Mouse (Mus musculus) erythroblast, adult 5-6 weeks (primary cell): ENCODE measurements around the gene Stard7. TPM values are rescaled to one million over a fixed set of nuclear protein-coding genes. Genes with fewer than 3 reads are reported as not detected.
A peak's percentile ranks its signal among the peaks of the same experiment; 100 is the strongest.

Source experiments
- ATAC-seq: replicated peaks from 2 replicates; pipeline ENCODE4 v1.8.0; 2016; ENCODE audit warnings: moderate number of reproducible peaks, mild to moderate bottlenecking, moderate TSS enrichment, inconsistent platforms; ENCODE audit not compliant: poor library complexity, low FRiP score, severe bottlenecking
- total RNA-seq, 2 experiments: library from RNA; stranded (forward) in 1 of 2; stranded (reverse) in 1 of 2; fragments of 150-400 nt in 1 of 2; fragments of 200-764, 138-1000 nt in 1 of 2; gene quantifications; 2 replicates each; pipeline versions ENCODE4 v1.2.3 to v1.2.4; 2015 to 2017; ENCODE audit warnings: low replicate concordance in 2 of 2

The Stard7 gene
- total RNA-seq, 2 experiments from 2014 or later, result 15.4 to 33.6 TPM

DNA sequence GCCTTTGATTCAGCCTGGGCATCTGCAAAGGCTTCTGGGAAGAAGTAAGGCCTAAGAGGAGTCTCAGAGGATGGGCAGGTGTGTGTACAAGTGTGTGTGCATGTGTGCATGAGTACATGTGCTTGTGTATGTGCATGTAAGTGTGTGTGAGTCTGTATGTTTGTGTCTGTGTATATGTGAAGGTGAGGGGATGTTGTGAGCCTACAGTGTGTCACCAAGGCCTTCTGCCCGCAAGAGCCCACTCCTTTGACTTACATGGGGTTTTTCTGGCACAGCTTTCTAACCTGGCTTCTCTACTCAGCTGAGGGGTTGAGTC is 45.1 kb downstream of the Stard7 start:
- ATAC-seq, result no peak

DNA sequence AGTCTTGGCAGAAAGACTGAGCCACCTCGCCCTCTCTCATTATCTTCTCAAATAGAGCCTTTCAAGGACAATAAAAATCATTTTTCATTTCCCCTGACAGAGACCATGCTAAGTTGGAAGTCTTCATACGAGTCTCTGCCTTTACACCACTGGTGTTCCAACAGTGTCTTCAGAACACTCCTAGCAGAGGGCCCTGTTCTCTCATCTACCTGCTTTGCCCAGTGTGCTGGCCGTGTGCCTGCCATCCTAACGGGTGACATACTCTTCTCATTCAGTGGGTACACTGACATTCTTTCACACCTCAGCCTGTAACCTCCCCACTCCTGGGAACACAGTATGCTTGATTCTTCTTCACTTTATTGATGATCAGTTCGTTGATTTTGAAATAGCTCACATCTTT is 46.4 kb downstream of the Stard7 start:
- no peak for ATAC-seq

DNA sequence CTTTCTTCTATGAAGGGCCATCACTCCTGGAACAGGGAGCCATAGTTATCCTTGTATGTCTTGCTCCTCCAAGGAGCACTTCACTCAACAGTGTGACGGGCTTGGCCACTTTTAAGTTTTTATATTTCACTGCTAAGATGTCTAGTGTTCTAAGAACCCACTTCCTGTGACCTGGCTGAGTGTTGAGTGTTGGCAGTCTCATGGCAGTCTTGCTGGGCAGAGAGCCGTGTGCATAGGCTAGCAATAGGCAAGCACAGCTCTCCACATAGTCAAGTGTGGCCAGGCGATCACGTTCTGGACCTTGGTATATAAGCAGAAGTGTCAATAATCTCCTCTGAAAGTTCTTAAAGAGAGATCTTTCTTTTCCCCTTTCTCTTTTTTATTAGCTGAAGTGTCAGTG is 48.1 kb downstream of the Stard7 start:
- ATAC-seq, result no peak

DNA sequence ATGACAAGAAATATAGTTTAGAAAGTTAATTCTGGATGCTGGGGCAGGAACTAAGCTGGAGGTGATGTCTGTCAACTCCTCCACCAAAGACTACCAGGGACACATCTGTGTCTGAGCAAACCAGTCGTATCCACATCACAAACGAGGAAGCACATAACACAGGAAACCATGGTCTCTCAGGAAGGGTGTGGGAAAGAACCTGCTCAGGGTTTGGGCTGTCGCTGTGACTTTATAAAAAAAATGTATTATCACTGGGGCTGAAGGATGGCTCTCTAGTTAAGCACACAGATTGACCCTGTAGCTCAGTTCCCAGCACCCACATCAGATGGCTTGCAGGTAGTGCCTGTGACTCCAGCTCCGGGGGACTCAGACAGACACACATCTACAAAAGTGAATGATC is 49.1 kb downstream of the Stard7 start:
- no peak for ATAC-seq

DNA sequence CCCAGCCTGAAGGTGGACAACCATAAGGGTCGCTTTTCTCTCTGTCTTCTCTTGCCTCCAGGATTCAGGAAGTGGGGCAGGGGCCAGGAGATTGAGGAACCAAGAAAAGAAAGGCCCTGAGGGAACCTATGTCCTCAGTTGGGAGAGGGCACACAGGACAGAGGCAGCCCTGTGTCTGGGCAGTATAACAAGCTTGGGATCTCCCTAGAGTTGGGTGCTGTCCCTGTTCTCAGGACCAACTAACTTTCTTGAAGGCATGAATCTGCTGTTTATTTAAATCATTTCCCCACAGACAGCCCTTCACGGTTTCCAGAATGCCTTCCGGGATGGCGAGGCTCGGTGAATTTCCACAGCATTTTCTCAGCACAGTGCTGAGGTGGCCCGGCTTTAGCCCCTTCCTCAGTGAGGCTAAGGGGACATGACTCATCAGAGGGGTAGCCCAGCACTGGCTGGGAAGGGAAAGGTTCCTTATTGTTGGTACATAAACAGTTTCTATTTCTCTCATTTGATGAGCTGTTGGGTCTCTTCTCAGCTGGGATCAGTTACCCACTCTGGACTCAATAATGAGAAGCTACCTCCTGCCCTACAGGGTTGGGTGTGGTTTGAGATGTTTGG is 52.8 kb downstream of the Stard7 start:
- ATAC-seq, result no peak

DNA sequence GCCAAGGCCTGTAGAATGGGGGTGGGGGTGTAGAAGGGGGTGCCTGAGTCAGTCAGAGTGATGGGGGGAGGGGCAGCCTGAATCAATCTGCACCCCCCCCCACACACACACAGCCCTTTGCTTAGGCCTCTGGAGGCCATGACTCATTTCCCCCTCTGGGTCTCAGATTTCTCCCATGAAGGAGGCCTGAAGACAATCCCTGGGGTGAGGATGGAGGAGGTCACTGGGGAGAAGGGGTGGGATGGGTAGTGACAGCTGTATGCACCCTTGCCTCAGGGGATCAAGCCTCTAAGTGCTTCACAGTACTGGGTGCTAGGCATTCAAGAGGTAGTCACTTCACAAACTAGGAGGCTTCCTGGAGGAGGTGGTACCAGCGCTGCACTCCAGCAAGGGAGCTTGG is 53.6 kb downstream of the Stard7 start:
- no peak for ATAC-seq

DNA sequence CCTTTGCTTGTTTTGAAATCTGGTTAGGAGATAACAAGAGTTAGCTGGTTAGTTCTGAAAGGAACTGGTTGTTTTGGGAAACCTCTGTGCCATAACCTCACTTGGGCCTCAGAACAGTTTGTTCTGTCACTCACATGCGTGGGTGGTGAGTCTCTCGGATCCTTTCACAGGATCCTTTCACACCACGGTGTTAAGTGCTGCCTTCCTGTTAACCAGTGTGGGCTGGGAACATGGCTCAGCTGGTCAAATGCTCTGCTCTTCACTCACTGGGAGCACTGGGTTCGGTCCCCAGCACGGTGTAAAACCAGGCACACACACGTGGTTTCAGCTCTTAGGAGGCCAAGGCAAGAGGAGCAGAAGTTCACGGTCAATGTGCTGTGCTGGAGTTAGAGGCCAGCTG is 54.4 kb downstream of the Stard7 start:
- no peak for ATAC-seq

DNA sequence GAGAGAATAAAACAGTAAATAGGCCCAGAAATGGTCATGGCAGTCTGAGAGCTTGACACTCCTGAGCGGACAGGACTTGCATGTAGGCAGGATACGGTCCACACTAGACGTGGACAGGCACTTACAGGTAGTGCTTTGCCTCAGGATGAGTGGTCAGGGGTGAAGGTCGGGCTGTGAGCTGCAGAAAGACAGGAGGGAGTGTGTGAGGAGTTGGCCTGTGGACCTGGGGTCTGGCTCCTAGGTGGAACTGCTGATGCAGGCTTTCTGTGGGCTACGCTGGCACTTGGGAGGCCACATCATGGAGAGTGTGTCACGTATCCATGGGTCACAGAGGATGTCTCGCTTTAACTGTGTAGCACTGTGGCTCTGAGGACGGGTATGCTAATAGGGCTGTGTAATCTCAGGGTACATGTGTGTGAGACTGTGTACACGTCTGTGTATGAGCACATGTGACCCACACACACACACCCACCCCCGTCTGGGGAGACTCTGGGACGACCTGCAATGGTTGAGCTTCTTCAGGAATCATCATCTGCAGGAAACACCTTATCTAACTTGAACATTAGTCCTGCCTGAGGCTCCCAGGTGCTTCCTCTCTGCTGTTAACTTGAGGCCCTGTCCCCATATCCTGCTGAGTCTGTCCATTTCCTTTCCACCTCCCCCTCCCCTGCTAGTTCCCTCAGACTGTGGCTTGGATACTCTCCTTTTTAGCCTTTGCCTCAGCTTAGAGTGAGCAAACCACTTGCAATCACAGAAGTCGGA is 58.3 kb downstream of the Stard7 start:
- ATAC-seq, result no peak

DNA sequence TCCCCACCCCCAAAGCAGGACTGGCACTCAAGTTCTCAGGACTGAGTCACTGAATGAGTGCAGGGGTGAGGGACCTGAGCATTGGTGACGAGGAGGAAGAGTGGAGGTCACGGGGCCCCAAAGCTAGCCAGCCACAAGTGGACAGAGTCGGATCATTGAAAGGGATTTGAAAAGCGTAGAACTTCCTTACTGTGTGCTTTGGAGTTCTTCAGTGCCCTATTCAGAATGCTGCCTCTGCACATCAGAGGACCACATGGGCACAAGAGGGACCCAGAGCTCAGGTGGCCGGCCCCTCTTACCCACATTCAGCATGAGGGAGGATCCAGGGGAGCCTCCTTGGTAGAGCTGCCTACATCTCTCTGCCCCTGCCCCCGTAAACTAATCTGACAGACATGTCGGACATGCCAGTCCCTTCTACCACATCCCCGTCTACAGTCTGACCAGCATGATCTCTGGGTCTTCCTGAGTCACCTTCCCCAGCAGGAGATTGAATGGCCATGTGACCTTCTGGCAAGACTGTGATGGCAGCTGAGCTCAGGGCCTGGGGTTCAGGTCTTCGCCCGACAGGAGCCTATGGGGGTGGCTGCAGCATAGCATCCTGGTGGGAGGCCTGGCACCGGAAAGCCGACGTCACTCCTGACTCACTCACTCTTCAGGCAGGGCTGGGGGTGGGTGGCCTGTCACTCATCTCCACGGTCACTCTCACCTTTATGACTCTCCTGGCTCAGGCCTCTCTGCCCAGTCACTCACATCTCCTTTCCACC is 63.0 kb downstream of the Stard7 start:
- no peak for ATAC-seq

DNA sequence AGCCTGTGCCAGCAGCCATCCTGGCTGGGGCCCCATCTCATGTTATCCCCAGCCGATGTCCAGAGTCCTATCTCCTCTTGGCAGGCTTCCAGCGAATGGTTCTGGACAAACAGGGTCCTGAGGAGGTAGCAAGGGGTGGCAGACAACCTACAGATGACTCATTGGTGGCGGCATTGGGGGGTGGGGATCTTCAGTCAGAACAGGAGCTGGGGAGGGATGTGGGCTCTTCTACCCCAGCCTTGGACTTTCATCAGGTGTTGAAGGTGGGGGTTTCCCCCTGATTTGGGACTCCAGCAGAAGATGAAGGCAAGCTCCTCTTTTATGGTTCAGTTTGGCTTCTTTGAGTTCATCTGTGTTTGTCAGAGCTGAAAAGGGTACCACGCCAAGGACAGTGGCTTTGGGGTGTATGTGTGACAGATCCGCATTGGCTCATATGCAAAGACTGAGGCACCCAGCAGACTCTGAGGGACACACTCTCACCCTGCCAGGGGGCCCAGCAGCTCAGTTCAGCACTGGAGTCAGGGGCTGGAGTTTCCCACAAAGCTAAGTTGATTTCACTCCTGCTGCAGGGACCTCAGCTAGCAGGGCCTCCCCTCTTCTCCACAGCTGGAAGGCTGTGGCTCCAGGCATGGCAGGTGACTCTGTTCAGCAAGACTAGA is 64.1 kb downstream of the Stard7 start:
- ATAC-seq, result no peak

DNA sequence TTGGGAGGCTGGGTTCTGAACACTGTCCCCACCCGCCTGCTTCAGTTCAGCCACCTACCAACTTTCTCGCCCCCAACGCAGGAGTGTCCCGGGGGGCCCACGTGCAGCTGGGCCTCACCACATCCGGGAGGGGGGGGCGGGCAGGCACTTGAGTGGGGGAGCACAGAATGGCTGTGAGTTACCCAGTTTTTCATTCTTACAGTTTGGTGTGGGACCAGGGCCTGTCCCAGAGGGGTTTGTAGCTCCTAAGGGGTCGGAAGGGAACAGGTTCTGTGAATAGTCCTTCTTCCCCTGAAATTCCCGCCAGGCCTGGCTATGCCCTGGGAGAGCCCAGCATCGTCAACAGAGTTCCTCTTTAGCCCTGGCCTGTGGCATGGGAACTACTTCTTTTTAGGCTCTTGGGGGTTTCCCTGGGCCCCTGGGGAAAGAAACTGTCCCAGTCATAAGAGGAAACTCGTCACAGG is 65.1 kb downstream of the Stard7 start:
- ATAC-seq, result no peak

DNA sequence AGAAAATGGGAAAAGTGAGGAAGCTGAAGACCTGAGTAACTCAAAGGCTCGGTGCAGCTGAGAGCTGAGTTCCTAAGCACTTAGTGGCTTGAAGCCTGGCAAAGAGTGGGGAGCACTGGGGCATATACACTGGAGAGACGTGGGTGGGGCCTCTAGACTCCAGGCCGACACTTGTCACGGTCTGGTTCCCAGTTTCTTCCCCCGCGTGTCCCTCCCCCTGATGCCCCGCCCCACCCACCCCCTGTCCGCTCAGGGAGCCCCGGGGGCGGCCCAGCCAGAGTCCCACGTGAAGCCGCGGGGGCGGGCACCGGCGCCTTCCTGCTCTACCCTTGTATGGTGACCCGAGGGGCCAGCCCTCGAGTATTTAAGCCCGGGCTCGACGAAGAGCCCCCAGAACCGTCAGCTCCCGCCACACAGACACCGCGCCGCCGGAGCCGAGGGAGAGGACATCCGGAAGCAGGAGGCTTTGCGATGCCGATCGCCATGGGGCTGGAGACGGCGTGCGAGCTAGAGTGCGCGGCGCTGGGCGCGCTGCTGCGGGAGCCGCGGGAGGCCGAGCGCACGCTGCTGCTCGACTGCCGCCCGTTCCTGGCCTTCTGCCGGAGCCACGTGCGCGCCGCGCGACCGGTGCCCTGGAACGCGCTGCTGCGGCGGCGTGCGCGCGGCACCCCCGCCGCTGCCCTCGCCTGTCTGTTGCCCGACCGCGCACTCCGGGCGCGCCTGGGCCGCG is 65.9 kb downstream of the Stard7 start, which contains the start of gene Dusp2:
Gene Dusp2 (plus strand): TSS at position 393 of the 730 bp plus-strand sequence.
- no peak for ATAC-seq

DNA sequence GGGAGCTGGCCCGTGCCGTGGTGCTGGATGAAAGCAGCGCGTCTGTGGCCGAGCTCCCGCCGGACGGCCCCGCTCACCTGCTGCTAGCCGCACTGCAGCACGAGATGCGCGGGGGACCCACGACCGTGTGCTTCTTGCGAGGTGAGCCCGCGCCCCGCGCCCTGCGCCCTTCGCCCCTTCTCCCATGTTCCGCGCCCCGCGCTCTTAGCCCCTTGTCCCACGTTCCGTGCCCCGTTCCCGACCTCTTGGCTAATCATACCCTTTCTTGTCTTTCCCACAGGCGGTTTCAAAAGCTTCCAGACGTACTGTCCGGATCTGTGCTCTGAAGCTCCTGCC is 66.4 kb downstream of the Stard7 start:
- no peak for ATAC-seq

DNA sequence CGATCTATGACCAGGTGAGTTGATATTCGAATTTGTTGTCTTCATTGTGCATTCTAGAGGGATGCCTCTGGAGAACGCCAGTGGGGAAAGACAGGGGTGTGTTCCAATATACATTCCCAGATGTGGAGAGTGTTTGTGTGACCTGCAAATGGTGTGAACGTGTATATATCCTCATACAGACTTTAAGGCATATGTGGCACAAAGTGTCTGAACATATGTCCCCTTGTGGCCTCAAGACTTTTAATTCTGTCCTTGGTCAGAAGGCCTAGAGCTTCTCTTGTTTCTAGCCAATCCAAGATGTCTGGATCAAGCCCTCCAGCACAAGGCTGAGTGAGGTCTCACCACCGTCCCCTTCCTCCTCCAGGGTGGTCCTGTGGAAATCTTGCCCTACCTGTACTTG is 66.9 kb downstream of the Stard7 start:
- no peak for ATAC-seq

DNA sequence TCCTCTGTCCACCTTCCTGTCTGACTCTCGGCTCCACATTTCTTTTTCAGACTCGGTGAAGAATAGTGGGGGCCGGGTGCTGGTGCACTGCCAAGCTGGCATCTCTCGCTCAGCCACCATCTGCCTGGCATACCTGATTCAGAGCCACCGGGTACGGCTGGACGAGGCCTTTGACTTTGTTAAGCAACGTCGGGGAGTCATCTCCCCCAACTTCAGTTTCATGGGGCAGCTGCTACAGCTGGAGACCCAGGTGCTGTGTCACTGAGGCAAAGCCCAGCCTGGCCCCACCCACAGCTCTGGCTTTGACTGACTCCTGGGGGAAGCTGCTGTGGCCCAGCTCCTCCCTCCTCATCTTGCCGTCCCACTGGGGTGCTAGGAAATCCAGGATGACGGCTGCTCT is 67.5 kb downstream of the Stard7 start:
- ATAC-seq, result no peak

DNA sequence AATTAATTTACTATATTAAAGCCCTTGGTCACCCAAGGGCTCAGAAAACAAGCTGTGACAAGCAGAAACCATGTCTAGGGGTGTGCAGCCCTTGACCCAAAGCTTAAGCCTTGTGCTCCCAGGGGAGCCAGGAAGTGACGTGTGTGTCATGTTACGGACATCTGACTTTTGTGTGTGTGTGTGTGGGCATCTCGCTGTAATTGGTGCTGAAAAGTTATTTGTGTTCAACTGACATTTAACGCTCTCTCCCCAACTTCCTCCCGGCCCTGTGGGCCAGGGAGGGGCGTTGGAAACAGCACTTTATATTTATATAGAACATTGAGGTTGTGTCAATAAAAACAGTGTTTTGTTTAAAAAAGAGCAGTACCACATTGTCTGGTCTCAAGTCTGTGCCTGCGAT is 68.0 kb downstream of the Stard7 start:
- no peak for ATAC-seq

DNA sequence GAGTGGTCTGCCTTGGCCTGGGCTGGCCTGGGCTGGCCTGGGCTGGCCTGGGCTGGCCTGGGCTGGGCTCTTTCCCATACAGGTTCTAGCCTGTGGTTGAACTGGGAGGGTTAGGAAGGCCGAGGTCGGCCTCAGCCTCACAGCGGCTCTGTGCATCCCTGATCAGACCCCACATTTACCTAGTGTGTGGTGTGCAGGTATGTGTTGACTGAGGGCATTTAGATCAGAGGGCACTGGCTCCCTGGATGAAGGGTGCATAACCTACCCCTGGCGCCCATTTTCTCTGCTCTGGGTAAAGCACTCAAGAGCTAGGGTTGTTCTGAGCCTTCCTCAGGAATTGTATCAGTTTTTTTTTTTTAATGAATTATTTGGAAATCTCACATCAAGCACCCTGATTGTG is 68.4 kb downstream of the Stard7 start, which contains the start of gene Astl:
Gene Astl (plus strand): TSS at position 224 of the 400 bp plus-strand sequence.
- no peak for ATAC-seq

DNA sequence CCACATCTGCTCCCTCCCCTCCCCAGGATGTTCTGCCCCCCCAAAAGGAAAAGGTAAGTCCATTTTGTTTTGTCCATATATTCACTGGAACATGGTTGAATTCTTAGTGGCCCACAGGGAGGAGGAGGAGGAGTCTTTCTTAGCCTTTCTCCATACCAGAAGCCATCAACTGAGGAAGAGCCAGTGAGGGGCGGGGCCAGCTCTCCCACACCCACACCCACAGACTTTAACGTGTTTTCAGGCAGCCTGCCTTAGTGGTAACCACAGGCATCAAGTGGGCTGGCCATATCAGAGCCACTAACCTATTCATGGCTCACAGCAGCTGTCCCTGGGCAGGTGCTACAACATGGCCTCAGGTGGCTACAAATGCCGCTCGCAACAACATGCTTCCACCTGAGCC is 68.8 kb downstream of the Stard7 start:
- ATAC-seq, result no peak

DNA sequence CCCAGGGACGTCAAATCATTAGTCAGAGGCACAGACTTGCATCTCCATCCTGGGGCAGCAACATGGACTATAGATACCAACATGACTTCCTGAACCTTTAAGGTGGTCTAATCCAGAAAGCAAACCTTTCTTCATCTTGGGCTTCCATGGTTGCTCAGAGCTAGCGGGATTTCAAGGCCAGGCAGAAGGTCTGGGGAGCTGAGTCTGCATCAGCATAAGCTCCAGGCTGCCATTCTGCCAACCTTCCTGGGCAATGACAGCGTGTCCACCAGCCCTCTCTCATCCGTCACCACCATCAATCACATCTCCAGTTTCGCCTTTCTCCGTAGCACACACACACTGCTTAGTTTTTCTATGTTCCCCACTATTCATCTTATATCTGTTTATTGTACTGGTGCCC is 69.2 kb downstream of the Stard7 start:
- ATAC-seq, result no peak

DNA sequence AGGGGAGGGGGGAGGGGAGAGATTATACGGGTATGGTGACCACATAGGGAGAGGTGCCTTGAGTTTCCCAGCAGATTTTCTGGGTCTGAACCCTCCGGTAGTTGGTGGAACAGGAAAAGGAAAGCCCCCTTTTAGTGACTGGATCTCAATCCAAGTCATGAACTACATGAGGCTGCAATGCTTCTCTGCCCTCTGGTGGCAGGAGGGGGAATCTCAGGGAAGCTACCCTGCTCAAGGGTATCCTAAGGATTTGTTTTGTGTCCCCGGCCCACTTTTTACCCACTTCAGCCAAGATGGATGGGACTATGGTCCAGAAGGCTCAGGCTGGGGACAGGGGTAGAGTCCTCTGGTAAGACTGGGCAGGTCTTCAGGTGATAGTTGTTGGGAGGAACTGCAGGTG is 71.1 kb downstream of the Stard7 start:
- peak; percentile 51; the same call in 1 of the 2 replicates for ATAC-seq
